Mouse (Mus musculus) heart, adult 8-10 months (tissue): Measurements from ENCODE around the gene Hist1h2bb. TPM values are rescaled to one million over a fixed set of nuclear protein-coding genes. Genes with fewer than 3 reads are reported as not detected.
A peak's percentile ranks its signal among the peaks of the same experiment; 100 is the strongest.
"Not testable (repeated sequence)": the region's sequence is repeated elsewhere in the genome, so short reads cannot be mapped to it uniquely, and the experiment has no call there.

Experiments used
- DNase-seq: peaks from one replicate; pipeline ENCODE4 v3.0.0; 2022; ENCODE audit warnings: low spot score
- total RNA-seq, 4 experiments: library from RNA; stranded (reverse); gene quantifications; 2 replicates each; pipeline ENCODE4 v1.2.4; 2022

Hist1h2bb gene
- 1 to 10 TPM; 2.6 to 6.9 (median 4.0) TPM for total RNA-seq

GRCm38 (mm10) chr13:23746201-23747080, at the start of gene Hist1h2bb:
Gene Hist1h2bb, plus strand, starts transcription at chr13:23746734.
- peak; percentile 94 for DNase-seq

- DNase-seq: peak; percentile 51
Measured at GRCm38 (mm10) chr13:23697491-23698299, 48.8 kb upstream of the Hist1h2bb start.

GRCm38 (mm10) chr13:23698300-23698693, 48.2 kb upstream of the Hist1h2bb start, which contains the start of gene Hist1h4c:
Gene Hist1h4c, minus strand, starts transcription at chr13:23698454.
- DNase-seq: peak; percentile 100

DNA sequence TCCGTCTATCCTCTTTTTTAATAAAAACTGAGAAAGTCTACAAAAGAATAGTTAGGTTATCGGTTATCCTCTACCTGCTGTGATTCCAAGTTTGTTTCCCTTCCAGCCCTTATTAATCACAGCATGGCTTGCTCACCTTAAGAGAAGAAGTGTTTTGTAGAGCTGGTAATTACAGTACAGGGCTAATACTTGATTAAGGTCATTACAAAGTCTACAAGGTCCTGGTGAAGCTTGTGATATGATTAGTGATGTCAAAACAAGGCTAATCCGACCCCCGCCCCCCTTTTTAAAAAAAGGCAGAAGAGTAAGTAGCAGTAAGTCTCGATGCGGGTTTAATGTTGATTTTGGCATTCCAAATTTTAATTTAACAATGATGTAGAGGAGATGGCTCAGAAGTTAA, 47.5 kb upstream of the Hist1h2bb start:
- no peak for DNase-seq

DNA sequence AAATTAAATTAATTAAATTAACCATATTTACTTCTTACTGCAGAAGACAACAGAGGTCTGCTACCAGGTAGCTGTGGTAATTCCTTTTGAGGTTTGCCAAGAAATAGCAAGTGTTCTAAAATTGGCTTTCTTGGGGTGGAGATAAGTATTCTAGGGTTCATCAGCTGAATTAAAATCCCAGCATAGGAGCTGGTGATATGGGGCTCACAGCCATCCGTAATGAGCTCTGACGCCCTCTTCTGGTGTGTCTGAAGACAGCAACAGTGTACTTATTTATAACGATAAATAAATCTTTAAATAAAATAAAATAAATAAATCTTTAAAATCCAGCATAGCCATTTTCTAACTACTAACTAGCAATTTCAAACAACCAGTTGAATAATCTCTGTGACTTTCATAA, 46.8 kb upstream of the Hist1h2bb start:
- DNase-seq: no peak

DNA sequence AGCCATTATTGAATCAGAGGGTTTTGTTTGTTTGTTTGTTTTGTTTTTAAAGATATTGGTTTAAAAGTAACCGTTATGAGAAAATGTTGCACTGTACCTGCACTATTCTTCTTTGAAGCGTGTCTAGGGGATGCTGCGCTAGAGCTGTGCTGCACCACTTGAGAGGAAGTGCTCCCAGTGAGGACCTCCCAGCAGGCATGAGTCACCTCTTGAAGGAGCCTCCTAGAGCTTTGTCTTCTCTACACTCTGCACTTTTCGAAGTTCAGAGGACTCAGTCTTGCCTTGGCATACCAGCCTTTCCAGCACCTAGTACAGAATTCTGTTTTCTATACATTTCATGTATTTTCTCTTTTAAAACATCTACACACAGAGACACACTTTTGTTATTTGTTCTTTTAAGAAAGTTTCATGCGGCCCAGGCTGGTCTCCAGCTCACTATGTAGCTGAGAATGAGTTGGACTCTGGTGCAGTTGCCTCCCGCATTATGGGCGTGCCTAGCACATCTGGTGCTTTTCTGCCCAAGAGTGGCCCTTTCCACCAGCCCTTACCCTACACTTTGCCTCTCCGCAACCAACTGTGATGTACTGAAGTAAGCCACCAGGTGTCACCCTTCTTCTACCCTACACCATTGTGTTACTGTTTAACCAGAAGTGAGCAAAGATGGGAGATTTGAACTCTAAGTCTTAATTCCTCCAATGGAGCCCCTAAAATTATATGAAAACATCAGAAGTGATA, 45.6 kb upstream of the Hist1h2bb start:
- peak; percentile 88 for DNase-seq

DNA sequence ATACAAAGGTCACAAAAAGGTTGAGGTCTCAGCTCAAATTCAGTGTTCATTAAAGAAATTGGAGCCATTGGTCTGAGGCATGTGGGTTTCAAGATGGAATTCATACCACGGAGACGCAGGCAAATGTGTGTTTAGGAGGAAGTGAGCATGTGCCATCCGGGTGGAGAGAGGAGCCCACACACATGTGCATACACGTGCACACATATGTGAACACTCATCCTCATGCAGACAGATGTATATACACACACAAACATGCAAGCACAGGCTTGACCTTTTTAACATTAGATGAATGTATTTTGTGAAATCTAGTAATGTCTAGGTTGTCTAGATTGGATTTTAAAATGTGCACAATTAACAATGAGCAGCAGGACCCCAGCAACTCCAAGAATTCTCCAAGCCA, 44.3 kb upstream of the Hist1h2bb start:
- DNase-seq: no peak

DNA sequence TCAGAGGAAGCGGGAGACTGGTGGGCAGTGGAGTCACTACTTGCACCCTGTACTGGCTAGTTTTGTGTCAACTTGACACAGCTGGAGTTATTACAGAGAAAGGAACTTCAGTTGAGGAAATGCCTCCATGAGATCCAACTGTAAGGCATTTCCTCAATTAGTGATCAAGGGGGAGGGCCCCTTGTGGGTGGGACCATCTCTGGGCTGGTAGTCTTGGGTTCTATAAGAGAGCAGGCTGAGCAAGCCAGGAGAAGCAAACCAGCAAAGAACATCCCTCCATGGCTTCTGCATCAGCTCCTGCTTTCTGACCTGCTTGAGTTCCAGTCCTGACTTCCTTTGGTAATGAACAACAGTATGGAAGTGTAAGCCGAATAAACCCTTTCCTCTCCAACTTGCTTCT, 43.7 kb upstream of the Hist1h2bb start:
- not testable (repeated sequence) for DNase-seq

DNA sequence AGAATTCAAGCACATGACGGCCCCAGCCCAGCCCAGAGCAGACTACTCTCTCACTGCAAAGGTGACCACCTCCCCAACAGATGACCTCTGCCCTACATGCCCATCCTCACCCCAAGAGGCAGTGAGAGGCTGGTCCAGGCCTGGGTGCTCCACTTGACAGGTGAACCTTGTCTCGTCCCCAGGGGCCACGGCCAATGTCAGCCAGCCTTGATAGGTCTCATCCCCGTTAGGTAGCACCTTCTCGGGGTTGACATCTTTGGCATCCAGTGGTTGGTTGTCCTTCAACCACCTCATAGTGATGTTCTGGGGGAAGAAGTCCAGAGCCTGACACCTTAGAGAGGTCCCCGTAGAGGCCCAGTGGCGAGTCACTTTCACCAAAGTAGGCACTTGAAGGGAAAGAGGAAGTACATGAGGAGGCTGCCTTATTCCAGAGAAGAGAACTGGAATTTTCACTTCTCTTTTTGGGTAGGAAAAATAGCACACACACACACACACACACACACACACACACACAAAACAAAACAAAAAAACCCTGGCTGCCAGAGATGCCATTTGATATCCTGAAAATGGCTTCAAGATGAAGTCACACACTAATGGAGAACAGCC, 40.7 kb upstream of the Hist1h2bb start:
- DNase-seq: no peak

- DNase-seq: no peak
Measured at GRCm38 (mm10) chr13:23706771-23707170, 39.8 kb upstream of the Hist1h2bb start.

DNA sequence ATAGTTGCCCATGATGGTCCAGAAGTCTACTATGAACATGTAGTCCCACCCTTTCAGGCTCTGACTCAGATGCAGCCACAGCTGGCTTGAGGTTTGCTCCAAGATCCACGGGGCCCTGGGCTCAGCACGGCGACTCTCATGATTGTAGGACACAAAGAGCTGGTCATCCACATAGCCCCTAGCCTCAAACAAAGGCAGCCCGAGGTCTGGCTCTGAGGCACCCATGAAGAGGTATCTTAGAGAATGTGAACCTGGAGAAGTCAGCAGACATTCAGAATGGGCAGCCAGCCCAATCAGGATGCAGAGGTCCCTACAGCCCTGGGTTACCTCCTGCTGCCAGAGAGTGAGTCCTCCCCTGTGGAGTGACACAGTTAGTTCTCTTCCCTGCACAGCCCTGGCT, 38.5 kb upstream of the Hist1h2bb start:
- DNase-seq: no peak

- DNase-seq: no peak
Measured at GRCm38 (mm10) chr13:23708654-23709053, 37.9 kb upstream of the Hist1h2bb start.

DNA sequence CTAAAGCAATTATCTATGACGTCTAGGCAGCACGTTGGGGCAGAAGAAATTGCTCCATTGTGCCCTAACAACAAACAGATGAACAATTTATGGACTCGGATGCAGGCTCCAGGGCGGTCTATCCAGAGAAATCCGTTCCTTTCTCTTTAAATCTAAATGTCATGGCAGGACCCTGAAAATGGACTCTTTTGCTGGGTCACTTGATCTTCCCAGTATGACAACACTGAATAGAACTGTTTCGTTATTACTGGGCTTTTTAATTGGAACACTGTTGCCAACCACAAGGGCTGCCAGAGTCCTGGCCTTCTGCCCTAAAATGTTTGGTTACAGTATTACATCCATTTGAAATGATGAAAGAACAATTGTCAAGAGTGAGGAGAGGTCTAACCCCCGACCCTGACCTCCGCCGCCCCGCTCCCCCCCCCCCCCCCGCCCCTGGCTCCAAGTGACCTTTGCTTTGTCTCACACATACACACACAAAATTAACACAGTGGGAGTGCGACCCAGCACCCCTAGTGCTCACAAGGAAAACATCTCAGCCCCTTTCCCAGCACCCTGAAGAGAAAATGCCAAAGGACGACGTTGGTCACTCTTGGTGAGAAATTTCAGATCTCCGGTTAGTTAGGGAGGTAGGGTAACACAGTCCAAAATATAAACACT, 36.7 kb upstream of the Hist1h2bb start:
- DNase-seq: no peak

GRCm38 (mm10) chr13:23710374-23711089, 36.0 kb upstream of the Hist1h2bb start, which contains the start of gene Hfe:
Gene Hfe, minus strand, starts transcription at chr13:23710854.
- peak; percentile 56 for DNase-seq

GRCm38 (mm10) chr13:23716261-23717042, 30.1 kb upstream of the Hist1h2bb start:
- DNase-seq: peak; percentile 46

GRCm38 (mm10) chr13:23717176-23717575, 29.4 kb upstream of the Hist1h2bb start:
- DNase-seq: no peak

- DNase-seq: not testable (repeated sequence)
Measured at GRCm38 (mm10) chr13:23717593-23718245, 28.8 kb upstream of the Hist1h2bb start.

GRCm38 (mm10) chr13:23724239-23724638, 22.3 kb upstream of the Hist1h2bb start:
- DNase-seq: no peak

GRCm38 (mm10) chr13:23725213-23725612, 21.3 kb upstream of the Hist1h2bb start:
- no peak for DNase-seq
